Mouse (Mus musculus): ENCODE data around the gene Cyp2c66. TPM values are rescaled to one million over a fixed set of nuclear protein-coding genes. Genes with fewer than 3 reads are reported as not detected.
"Not testable (repeated sequence)": the region's sequence is repeated elsewhere in the genome, so short reads cannot be mapped to it uniquely, and the experiment has no call there.

Cyp2c66 gene
- total RNA-seq (2021), result not detected
- long read RNA-seq, experiment 1, result 0 reads
- long read RNA-seq, experiment 2, result 0 reads

DNA sequence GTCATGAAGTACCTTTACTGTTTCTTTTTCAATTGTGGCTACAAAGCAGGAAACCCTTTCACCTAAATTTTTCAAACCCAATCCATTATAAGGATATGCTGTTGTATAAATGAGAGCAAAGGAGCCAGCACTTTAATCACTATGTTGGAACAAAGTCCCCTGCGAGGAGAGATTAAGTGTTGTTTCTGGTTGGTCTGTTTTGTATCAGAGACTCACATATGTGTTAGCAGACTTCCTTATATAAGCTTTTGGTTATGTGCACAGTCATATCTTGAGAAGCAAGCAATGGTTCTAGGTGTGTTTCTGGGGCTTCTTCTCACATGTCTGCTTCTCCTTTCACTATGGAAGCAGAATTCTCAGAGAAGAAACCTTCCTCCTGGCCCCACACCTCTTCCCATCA lies at the start of gene Cyp2c66:
TSS of gene Cyp2c66 (plus strand) at position 255 of the 400 bp plus-strand sequence.
- DNase-seq (ENCODE audit: low spot score in 2 of 2), result no peak

DNA sequence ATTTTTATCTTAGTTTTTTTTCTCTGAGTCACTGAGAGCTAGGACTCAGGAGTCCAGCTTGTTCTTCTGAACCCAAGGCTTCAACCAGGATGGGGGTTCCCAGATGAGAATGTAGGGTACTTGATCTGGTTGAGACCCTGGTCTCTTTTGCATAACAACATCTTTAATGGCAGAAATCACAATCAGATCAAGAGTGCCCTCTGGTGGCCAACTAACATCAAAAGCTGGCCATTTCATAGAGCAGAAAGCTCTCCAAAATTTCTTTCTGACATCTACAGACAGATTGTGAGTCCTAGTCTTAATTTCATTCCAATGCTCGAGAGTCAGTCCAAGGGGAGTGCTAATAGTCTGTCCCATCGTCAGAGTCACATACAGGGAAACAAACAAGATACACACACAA lies 14.9 kb upstream of the Cyp2c66 start:
- DNase-seq (ENCODE audit: low spot score in 2 of 2), result not testable (repeated sequence)

GRCm38 (mm10) chr19:39156836-39157235 lies 43.1 kb downstream of the Cyp2c66 start:
- not testable (repeated sequence) for DNase-seq (ENCODE audit: low spot score in 2 of 2)

Other genes with a start within 250 kb of the Cyp2c66 start
- gene Hells, start 183.0 kb upstream of the Cyp2c66 start, total RNA-seq (2021), result 1 to 10 TPM; 2.8 to 3.2 TPM
- gene Cyp2c55, start 106.9 kb upstream of the Cyp2c66 start, total RNA-seq (2021), result under 1 TPM; 0.16 to 0.23 TPM
- gene Cyp2c65, start 52.9 kb upstream of the Cyp2c66 start, total RNA-seq (2021), result not detected
- under 1 TPM in 1 of 2 experiments, not detected in 1; 0.23 TPM for gene Cyp2c29, start 155.5 kb downstream of the Cyp2c66 start, total RNA-seq (2021)